20 mouse cellular contexts compared by ENCODE assay signal in genomic region chr4:59572521-59573118, GRCm38 (mm10). TPM values are rescaled to one million over a fixed set of nuclear protein-coding genes. Genes with fewer than 3 reads are reported as not detected.
DNase-seq lines count a peak whose midpoint lies in the region; ATAC-seq and TF ChIP-seq lines count a peak whose summit lies in the region.
"Had no signal": no experiment of that assay in that cellular context is flagged by ENCODE, and none has a peak within 500 bp of the region (broad histone marks: within the 10 kb centered on the region; RNA-seq: fewer than 3 reads in every experiment).

No protein-coding gene starts in this region.

- TF ChIP-seq EP300 in MEL (IDR thresholded peaks at IDR 0.05; ENCODE audit: low read depth in 1 of 2, low read length in 2 of 2) = peak; percentile 80 to 94; a peak in 3 of 4 replicates
- TF ChIP-seq EP300 in liver, postnatal 0 days (IDR thresholded peaks at IDR 0.05; ENCODE audit: low read depth) = peak; percentile 89

- H3K9ac ChIP-seq in MEL (ENCODE audit: control insufficient read depth, low read depth, low read length, poor library complexity, severe bottlenecking) = 0 out of 2 replicates have a peak overlapping the region, but pooled peaks have one; percentile 31
- H3K9ac ChIP-seq in liver, postnatal 0 days (replicated peaks) = no peak overlapping the region
- no peak overlapping the region for H3K9ac ChIP-seq in hindbrain, postnatal 0 days (replicated peaks; ENCODE audit: low read length)
- H3K9ac ChIP-seq: hindbrain, embryonic 12.5 days; limb, embryonic 15.5 days; neural tube, embryonic 13.5 days had no signal

- DNase-seq in 416B (ENCODE audit: low read depth) (peak; percentile 30), MEL (ENCODE audit: low read depth, low spot score) (peak; percentile 86)
- no peak for DNase-seq in liver, postnatal 0 days
- no peak for DNase-seq in hindbrain, postnatal 0 days (ENCODE audit: low spot score)
- no peak for DNase-seq in left cerebral cortex, postnatal 10 days (ENCODE audit: extremely low spot score in 1 of 2, low spot score in 2 of 2)
- DNase-seq: adrenal gland, postnatal 14 days; cerebellum, adult 9-10 months; gastrocnemius, postnatal 10 days; kidney, adult 9 months; kidney, postnatal 4 days; right cerebral cortex, postnatal 14 days; thymus, postnatal 14 days had no signal

- peaks cover 0 to 22% of the 10 kb centered on the region in 2 experiments; a peak in 2 of 4 replicates for H3K36me3 ChIP-seq in MEL (ENCODE audit: control insufficient read depth in 1 of 2, insufficient read depth in 2 of 2, low read length in 2 of 2)
- no peaks in the 10 kb centered on the region for H3K36me3 ChIP-seq in liver, postnatal 0 days (replicated peaks; ENCODE audit: insufficient read depth, low read length)
- H3K36me3 ChIP-seq in hindbrain, postnatal 0 days (ENCODE audit: insufficient read depth, low read length) = no peaks in the 10 kb centered on the region
- H3K36me3 ChIP-seq: hindbrain, embryonic 12.5 days; limb, embryonic 15.5 days; midbrain, embryonic 10.5 days; neural tube, embryonic 13.5 days had no signal

- H3K4me1 ChIP-seq in MEL (ENCODE audit: control insufficient read depth in 1 of 2, insufficient read depth in 2 of 2, low read length in 2 of 2) = peaks cover 0 to 15% of the 10 kb centered on the region in 2 experiments; a peak in 3 of 4 replicates
- peaks cover 3% of the 10 kb centered on the region; the same call in 1 of the 2 replicates for H3K4me1 ChIP-seq in liver, postnatal 0 days (ENCODE audit: insufficient read depth)
- H3K4me1 ChIP-seq in hindbrain, postnatal 0 days (ENCODE audit: insufficient read depth, low read length) = no peaks in the 10 kb centered on the region
- H3K4me1 ChIP-seq: hindbrain, embryonic 12.5 days; limb, embryonic 15.5 days; midbrain, embryonic 10.5 days; neural tube, embryonic 13.5 days had no signal

- H3K9me3 ChIP-seq in MEL (replicated peaks; ENCODE audit: insufficient read depth, low read length) = no peaks in the 10 kb centered on the region
- no peaks in the 10 kb centered on the region for H3K9me3 ChIP-seq in liver, postnatal 0 days (ENCODE audit: low read length)
- H3K9me3 ChIP-seq in hindbrain, postnatal 0 days (ENCODE audit: low read length) = no peaks in the 10 kb centered on the region
- H3K9me3 ChIP-seq: hindbrain, embryonic 12.5 days; limb, embryonic 15.5 days; midbrain, embryonic 10.5 days; neural tube, embryonic 13.5 days had no signal

- no peaks in the 10 kb centered on the region for H3K79me2 ChIP-seq in MEL (ENCODE audit: control insufficient read depth, insufficient read depth, low read length, poor library complexity)

- ATAC-seq in erythroid progenitor cell, adult 5-6 weeks (replicated peaks; ENCODE audit: low FRiP score, poor library complexity, severe bottlenecking) = peak; percentile 48
- peak; percentile 51 for ATAC-seq in liver, postnatal 0 days
- ATAC-seq in hindbrain, postnatal 0 days = no peak
- no peak for ATAC-seq in frontal cortex, adult (ENCODE audit: low TSS enrichment)
- ATAC-seq: activated CD4-positive, CD25-positive, alpha-beta regulatory T cell, adult 4 months; forebrain, embryonic 16.5 days had no signal

- intact Hi-C loops in left cerebral cortex, postnatal 10 days (cut with DNase I) = loop anchor here (5.0 kb wide), 1 partner anchor 475 kb away; no protein-coding TSS in a partner anchor

- WGBS in liver, postnatal 0 days (ENCODE audit: insufficient replicate concordance) = 60% methylated on average over 11 of the region's 11 CpGs
- 82% methylated on average over 11 of the region's 11 CpGs for whole genome bisulfite sequencing in hindbrain, postnatal 0 days

- TF ChIP-seq RAD21 in MEL (IDR thresholded peaks at IDR 0.05; ENCODE audit: low read depth, low read length) = no peak

- H3K4me2 ChIP-seq in liver, postnatal 0 days (ENCODE audit: low read depth, low read length) = peak overlapping the region; percentile 13; the same call in 1 of the 2 replicates
- H3K4me2 ChIP-seq in hindbrain, postnatal 0 days (ENCODE audit: low read depth, low read length) = no peak overlapping the region
- H3K4me2 ChIP-seq: hindbrain, embryonic 12.5 days; limb, embryonic 15.5 days; neural tube, embryonic 13.5 days had no signal

- peak overlapping the region; percentile 64 for H3K27ac ChIP-seq in MEL (ENCODE audit: control insufficient read depth, low read depth, low read length)
- H3K27ac ChIP-seq in liver, postnatal 0 days (ENCODE audit: low read depth) = no peak overlapping the region
- H3K27ac ChIP-seq in hindbrain, postnatal 0 days = no peak overlapping the region
- H3K27ac ChIP-seq: hindbrain, embryonic 12.5 days; limb, embryonic 15.5 days; midbrain, embryonic 10.5 days; neural tube, embryonic 13.5 days had no signal

- H3K4me3 ChIP-seq in MEL (ENCODE audit: control insufficient read depth in 1 of 2, insufficient read depth in 1 of 2, low read depth in 2 of 2, low read length in 2 of 2) = peak overlapping the region in 1 of 2 experiments; percentile 24; a peak in 2 of 4 replicates
- H3K4me3 ChIP-seq in liver, postnatal 0 days (ENCODE audit: low read depth, low read length) = no peak overlapping the region
- H3K4me3 ChIP-seq in hindbrain, postnatal 0 days (ENCODE audit: low read length) = no peak overlapping the region
- H3K4me3 ChIP-seq: hindbrain, embryonic 12.5 days; limb, embryonic 15.5 days; midbrain, embryonic 10.5 days; neural tube, embryonic 13.5 days had no signal

- no peak for TF ChIP-seq CTCF in MEL (IDR thresholded peaks at IDR 0.05 in 2 of 3, conservative IDR thresholded peaks at IDR 0.05 in 1 of 3; ENCODE audit: control insufficient read depth in 1 of 3, insufficient read depth in 1 of 3, low read depth in 2 of 3, low read length in 3 of 3, poor library complexity in 1 of 3, severe bottlenecking in 1 of 3)
- no peak for TF ChIP-seq CTCF in liver, postnatal 0 days (IDR thresholded peaks at IDR 0.05; ENCODE audit: low read depth)
- no peak for TF ChIP-seq CTCF in hindbrain, postnatal 0 days (IDR thresholded peaks at IDR 0.05; ENCODE audit: low read depth)

- no peak for TF ChIP-seq POLR2A in MEL (IDR thresholded peaks at IDR 0.05; ENCODE audit: control insufficient read depth in 1 of 2, insufficient read depth in 1 of 2, low read depth in 1 of 2, low read length in 2 of 2, poor library complexity in 1 of 2)

- no peaks in the 10 kb centered on the region for H3K27me3 ChIP-seq in MEL (ENCODE audit: control insufficient read depth in 1 of 2, insufficient read depth in 2 of 2, low read length in 2 of 2)
- H3K27me3 ChIP-seq in liver, postnatal 0 days (ENCODE audit: insufficient read depth, low read length) = no peaks in the 10 kb centered on the region
- no peaks in the 10 kb centered on the region for H3K27me3 ChIP-seq in hindbrain, postnatal 0 days (ENCODE audit: insufficient read depth, low read length)
- H3K27me3 ChIP-seq: hindbrain, embryonic 12.5 days; limb, embryonic 15.5 days; neural tube, embryonic 13.5 days had no signal

TF ChIP-seq in MEL, 35 proteins besides CTCF, POLR2A, EP300 and RAD21 (continues in another document):
- TF ChIP-seq TBP (IDR thresholded peaks at IDR 0.05; ENCODE audit: low read depth, low read length) (0 out of 2 replicates have a peak, but pooled peaks have one; percentile 21), RCOR1 (IDR thresholded peaks at IDR 0.05; ENCODE audit: low read depth, low read length) (no peak), ZNF384 (IDR thresholded peaks at IDR 0.05; ENCODE audit: low read depth, low read length) (no peak), NRF1 (IDR thresholded peaks at IDR 0.05; ENCODE audit: insufficient read depth, low read depth, low read length, poor library complexity, severe bottlenecking) (no peak), TCF12 (IDR thresholded peaks at IDR 0.05; ENCODE audit: low read depth, low read length) (peak; percentile 88), MYB (IDR thresholded peaks at IDR 0.05; ENCODE audit: low read depth, low read length) (peak; percentile 6; the same call in 1 of the 2 replicates), GATA1 (IDR thresholded peaks at IDR 0.05; ENCODE audit: low read depth, low read length) (peak; percentile 89), TAL1 (IDR thresholded peaks at IDR 0.05; ENCODE audit: low read length) (peak; percentile 80), SMC3 (IDR thresholded peaks at IDR 0.05; ENCODE audit: low read depth, low read length) (no peak)

RNA-seq across cellular contexts. Expression of gene Hsdl2, which starts 8.7 kb away (rescaled TPM):
- total RNA-seq in MEL (2012; rRNA removed) = 8.4 and 10.6 TPM in 2 replicates
- 10 to 100 TPM in 1 of 2 experiments, not detected in 1; 15.0 TPM for polyA plus RNA-seq in MEL (2012; ENCODE audit: insufficient read depth in 1 of 2, insufficient read length in 2 of 2, low read depth in 1 of 2, low replicate concordance in 2 of 2, missing spikeins in 1 of 2)
- 13.8 and 19.1 TPM in 2 replicates for total RNA-seq in erythroid progenitor cell, adult 5-6 weeks (2015; ENCODE audit: low replicate concordance)
- total RNA-seq in erythroid progenitor cell, adult 5-6 weeks (2017; ENCODE audit: low replicate concordance) = 11.8 and 20.7 TPM in 2 replicates
- polyA plus RNA-seq in liver, postnatal 0 days (2015; fragmentation: Nextera tagmentation; extraction: Ambion mirVana) = 58.9 and 61.6 TPM in 2 replicates
- total RNA-seq in hindbrain, postnatal 0 days (2014; rRNA removed) = 23.6 and 27.9 TPM in 2 replicates
- 48.8 and 57.3 TPM in 2 replicates for polyA plus RNA-seq in hindbrain, postnatal 0 days (2015; fragmentation: Nextera tagmentation; extraction: Ambion mirVana)
- total RNA-seq in left cerebral cortex, postnatal 10 days (2021) = 10 to 100 TPM; 21.8 to 22.7 TPM

RNA-seq across cellular contexts. Expression of gene Ptbp3, which starts 23.5 kb away (rescaled TPM):
- 78.8 and 90.0 TPM in 2 replicates for total RNA-seq in MEL (2012; rRNA removed)
- polyA plus RNA-seq in MEL (2012; ENCODE audit: insufficient read depth in 1 of 2, insufficient read length in 2 of 2, low read depth in 1 of 2, low replicate concordance in 2 of 2, missing spikeins in 1 of 2) = 100 to 1,000 TPM; 121 to 315 TPM
- total RNA-seq in erythroid progenitor cell, adult 5-6 weeks (2015; ENCODE audit: low replicate concordance) = 256 and 320 TPM in 2 replicates
- total RNA-seq in erythroid progenitor cell, adult 5-6 weeks (2017; ENCODE audit: low replicate concordance) = 179 and 231 TPM in 2 replicates
- polyA plus RNA-seq in liver, postnatal 0 days (2015; fragmentation: Nextera tagmentation; extraction: Ambion mirVana) = 35.6 and 36.3 TPM in 2 replicates
- 29.0 and 29.2 TPM in 2 replicates for total RNA-seq in hindbrain, postnatal 0 days (2014; rRNA removed)
- polyA plus RNA-seq in hindbrain, postnatal 0 days (2015; fragmentation: Nextera tagmentation; extraction: Ambion mirVana) = 12.0 and 13.2 TPM in 2 replicates
- total RNA-seq in left cerebral cortex, postnatal 10 days (2021) = 10 to 100 TPM; 24.9 to 27.4 TPM

RNA-seq across cellular contexts. Expression of gene E130308A19Rik, which starts 53.4 kb away (rescaled TPM):
- 4.0 and 5.6 TPM in 2 replicates for total RNA-seq in MEL (2012; rRNA removed)
- 10 to 100 TPM in 1 of 2 experiments, not detected in 1; 12.5 TPM for polyA plus RNA-seq in MEL (2012; ENCODE audit: insufficient read depth in 1 of 2, insufficient read length in 2 of 2, low read depth in 1 of 2, low replicate concordance in 2 of 2, missing spikeins in 1 of 2)
- 4.7 and 6.7 TPM in 2 replicates for total RNA-seq in erythroid progenitor cell, adult 5-6 weeks (2015; ENCODE audit: low replicate concordance)
- total RNA-seq in erythroid progenitor cell, adult 5-6 weeks (2017; ENCODE audit: low replicate concordance) = 2.8 and 5.3 TPM in 2 replicates
- 5.4 and 5.5 TPM in 2 replicates for polyA plus RNA-seq in liver, postnatal 0 days (2015; fragmentation: Nextera tagmentation; extraction: Ambion mirVana)
- 29.2 and 41.9 TPM in 2 replicates for total RNA-seq in hindbrain, postnatal 0 days (2014; rRNA removed)
- 33.8 and 35.7 TPM in 2 replicates for polyA plus RNA-seq in hindbrain, postnatal 0 days (2015; fragmentation: Nextera tagmentation; extraction: Ambion mirVana)
- total RNA-seq in left cerebral cortex, postnatal 10 days (2021) = 1 to 10 TPM; 9.3 to 10.0 TPM

Comparison
In these comparisons a context has a peak if more than half of its experiments do, and no peak if none do; other contexts are left out.
1. DNase-seq: peak in 416B (single experiment) and MEL (single experiment); none in liver, postnatal 0 days (single experiment), hindbrain, postnatal 0 days (single experiment) and left cerebral cortex, postnatal 10 days (0 of 2).
2. ATAC-seq: peak in erythroid progenitor cell, adult 5-6 weeks (single experiment) and liver, postnatal 0 days (single experiment); none in hindbrain, postnatal 0 days (single experiment) and frontal cortex, adult (single experiment).